Mouse (Mus musculus): Measurements from ENCODE around the gene BC051665. TPM values are rescaled to one million over a fixed set of nuclear protein-coding genes. Genes with fewer than 3 reads are reported as not detected.

The BC051665 gene
- polyA plus RNA-seq (2015; fragmentation: Nextera tagmentation; extraction: Ambion mirVana), result not detected in 2 replicates

GRCm38 (mm10) chr13:60786264-60786663, at the start of gene BC051665:
Gene BC051665, minus strand, starts transcription at chr13:60786364.
- DNase-seq (no peak), ATAC-seq (no peak)
- Histone ChIP-seq H3K9me3 (ENCODE audit: low read length) (no peaks in the 10 kb centered on the region), H3K4me3 (ENCODE audit: low read depth, low read length) (no peak within 1 kb of the TSS), H3K4me2 (ENCODE audit: low read depth, low read length) (no peak within 1 kb of the TSS), H3K27ac (ENCODE audit: low read depth) (no peak within 1 kb of the TSS), H3K9ac (replicated peaks) (no peak within 1 kb of the TSS), H3K27me3 (ENCODE audit: insufficient read depth, low read length) (no peaks in the 10 kb centered on the region), H3K4me1 (ENCODE audit: insufficient read depth) (no peaks in the 10 kb centered on the region), H3K36me3 (replicated peaks; ENCODE audit: insufficient read depth, low read length) (no peaks in the 10 kb centered on the region)
- TF ChIP-seq CTCF (IDR thresholded peaks at IDR 0.05; ENCODE audit: low read depth) (no peak), EP300 (IDR thresholded peaks at IDR 0.05; ENCODE audit: low read depth) (no peak)

- ATAC-seq (no peak), DNase-seq (peak; percentile 33)
These were observed 39.9 kb upstream of the BC051665 start for GRCm38 (mm10) chr13:60826052-60826451.

GRCm38 (mm10) chr13:60820486-60821175, 34.5 kb upstream of the BC051665 start:
- ATAC-seq, result no peak
- Histone ChIP-seq H3K27ac (ENCODE audit: low read depth) (no peak overlapping the region), H3K4me1 (ENCODE audit: insufficient read depth) (no peaks in the 10 kb centered on the region), H3K9me3 (ENCODE audit: low read length) (no peaks in the 10 kb centered on the region), H3K4me2 (ENCODE audit: low read depth, low read length) (no peak overlapping the region), H3K9ac (replicated peaks) (no peak overlapping the region), H3K27me3 (ENCODE audit: insufficient read depth, low read length) (no peaks in the 10 kb centered on the region), H3K36me3 (replicated peaks; ENCODE audit: insufficient read depth, low read length) (no peaks in the 10 kb centered on the region), H3K4me3 (ENCODE audit: low read depth, low read length) (no peak overlapping the region)
- WGBS (ENCODE audit: insufficient replicate concordance), result 61% methylated on average over 3 of the region's 3 CpGs
- no peak for TF ChIP-seq EP300 (IDR thresholded peaks at IDR 0.05; ENCODE audit: low read depth)
- TF ChIP-seq CTCF (IDR thresholded peaks at IDR 0.05; ENCODE audit: low read depth), result no peak
- DNase-seq, result no peak

More at GRCm38 (mm10) chr13:60826052-60826451, 39.9 kb upstream of the BC051665 start:
- Histone ChIP-seq H3K27me3 (ENCODE audit: insufficient read depth, low read length) (no peaks in the 10 kb centered on the region), H3K27ac (ENCODE audit: low read depth) (no peak overlapping the region), H3K4me3 (ENCODE audit: low read depth, low read length) (no peak overlapping the region), H3K36me3 (replicated peaks; ENCODE audit: insufficient read depth, low read length) (no peaks in the 10 kb centered on the region), H3K9ac (replicated peaks) (no peak overlapping the region), H3K4me2 (ENCODE audit: low read depth, low read length) (no peak overlapping the region), H3K9me3 (ENCODE audit: low read length) (no peaks in the 10 kb centered on the region), H3K4me1 (ENCODE audit: insufficient read depth) (no peaks in the 10 kb centered on the region)
- 32% methylated on average over 3 of the region's 3 CpGs for WGBS (ENCODE audit: insufficient replicate concordance)
- TF ChIP-seq EP300 (IDR thresholded peaks at IDR 0.05; ENCODE audit: low read depth) (no peak), CTCF (IDR thresholded peaks at IDR 0.05; ENCODE audit: low read depth) (peak; percentile 57)

GRCm38 (mm10) chr13:60819469-60819868, 33.3 kb upstream of the BC051665 start:
- 6% methylated on average over 7 of the region's 7 CpGs for WGBS (ENCODE audit: insufficient replicate concordance)
- no peak overlapping the region for H3K9ac ChIP-seq (replicated peaks)
- no peak overlapping the region for H3K27ac ChIP-seq (ENCODE audit: low read depth)
- ATAC-seq, result no peak
- no peaks in the 10 kb centered on the region for H3K36me3 ChIP-seq (replicated peaks; ENCODE audit: insufficient read depth, low read length)
- peak; percentile 73 for TF ChIP-seq CTCF (IDR thresholded peaks at IDR 0.05; ENCODE audit: low read depth)
- no peak for TF ChIP-seq EP300 (IDR thresholded peaks at IDR 0.05; ENCODE audit: low read depth)
- H3K4me1 ChIP-seq (ENCODE audit: insufficient read depth), result no peaks in the 10 kb centered on the region
- DNase-seq, result peak; percentile 58
- H3K4me2 ChIP-seq (ENCODE audit: low read depth, low read length), result no peak overlapping the region
- H3K4me3 ChIP-seq (ENCODE audit: low read depth, low read length), result no peak overlapping the region
- no peaks in the 10 kb centered on the region for H3K27me3 ChIP-seq (ENCODE audit: insufficient read depth, low read length)
- H3K9me3 ChIP-seq (ENCODE audit: low read length), result no peaks in the 10 kb centered on the region

GRCm38 (mm10) chr13:60813722-60814121, 27.6 kb upstream of the BC051665 start:
- WGBS (ENCODE audit: insufficient replicate concordance), result 50% methylated on average over 1 of the region's 1 CpGs
- no peak overlapping the region for H3K4me2 ChIP-seq (ENCODE audit: low read depth, low read length)
- ATAC-seq, result no peak
- no peak overlapping the region for H3K4me3 ChIP-seq (ENCODE audit: low read depth, low read length)
- no peaks in the 10 kb centered on the region for H3K36me3 ChIP-seq (replicated peaks; ENCODE audit: insufficient read depth, low read length)
- no peaks in the 10 kb centered on the region for H3K27me3 ChIP-seq (ENCODE audit: insufficient read depth, low read length)
- TF ChIP-seq CTCF (IDR thresholded peaks at IDR 0.05; ENCODE audit: low read depth) (no peak), EP300 (IDR thresholded peaks at IDR 0.05; ENCODE audit: low read depth) (no peak)
- no peak for DNase-seq
- H3K27ac ChIP-seq (ENCODE audit: low read depth), result no peak overlapping the region
- H3K9me3 ChIP-seq (ENCODE audit: low read length), result no peaks in the 10 kb centered on the region
- H3K4me1 ChIP-seq (ENCODE audit: insufficient read depth), result no peaks in the 10 kb centered on the region
- H3K9ac ChIP-seq (replicated peaks), result no peak overlapping the region

GRCm38 (mm10) chr13:60812768-60813167, 26.6 kb upstream of the BC051665 start:
- 70% methylated on average over 6 of the region's 6 CpGs for WGBS (ENCODE audit: insufficient replicate concordance)
- no peak for DNase-seq
- TF ChIP-seq CTCF (IDR thresholded peaks at IDR 0.05; ENCODE audit: low read depth) (no peak), EP300 (IDR thresholded peaks at IDR 0.05; ENCODE audit: low read depth) (no peak)
- Histone ChIP-seq H3K27ac (ENCODE audit: low read depth) (no peak overlapping the region), H3K4me3 (ENCODE audit: low read depth, low read length) (no peak overlapping the region), H3K9ac (replicated peaks) (no peak overlapping the region), H3K4me1 (ENCODE audit: insufficient read depth) (no peaks in the 10 kb centered on the region), H3K36me3 (replicated peaks; ENCODE audit: insufficient read depth, low read length) (no peaks in the 10 kb centered on the region), H3K4me2 (ENCODE audit: low read depth, low read length) (no peak overlapping the region), H3K27me3 (ENCODE audit: insufficient read depth, low read length) (no peaks in the 10 kb centered on the region), H3K9me3 (ENCODE audit: low read length) (no peaks in the 10 kb centered on the region)
- ATAC-seq, result no peak

All from liver, postnatal 0 days (tissue).